ENCODE assay signal across 8 mouse cellular contexts in genomic region chr10:95562395-95562794, GRCm38 (mm10). TPM values are rescaled to one million over a fixed set of nuclear protein-coding genes. Genes with fewer than 3 reads are reported as not detected.
DNase-seq lines count a peak whose midpoint lies in the region; ATAC-seq and TF ChIP-seq lines count a peak whose summit lies in the region.

No protein-coding gene starts in this region.

- no peaks in the 10 kb centered on the region for H3K9me3 ChIP-seq in embryonic facial prominence, embryonic 13.5 days
- H3K9me3 ChIP-seq in intestine, embryonic 15.5 days, result no peaks in the 10 kb centered on the region
- no peaks in the 10 kb centered on the region for H3K9me3 ChIP-seq in neural tube, embryonic 13.5 days

- no peak for TF ChIP-seq POLR2A in lung, adult 2 months (IDR thresholded peaks at IDR 0.05; ENCODE audit: borderline replicate concordance, extremely low read depth, low read depth, low read length)

- peak overlapping the region; percentile 78 for H3K4me2 ChIP-seq in embryonic facial prominence, embryonic 13.5 days
- H3K4me2 ChIP-seq in intestine, embryonic 15.5 days (replicated peaks), result peak overlapping the region; percentile 72
- H3K4me2 ChIP-seq in neural tube, embryonic 13.5 days, result peak overlapping the region; percentile 93

- H3K27ac ChIP-seq in embryonic facial prominence, embryonic 13.5 days, result no peak overlapping the region; the same call in 1 of the 2 replicates
- H3K27ac ChIP-seq in intestine, embryonic 15.5 days, result 0 out of 2 replicates have a peak overlapping the region, but pooled peaks have one; percentile 90
- H3K27ac ChIP-seq in neural tube, embryonic 13.5 days (replicated peaks), result no peak overlapping the region

- 20% methylated on average over 8 of the region's 8 CpGs for WGBS in lung, adult 2 months
- WGBS in embryonic facial prominence, embryonic 13.5 days, result 8% methylated on average over 8 of the region's 8 CpGs
- 5% methylated on average over 8 of the region's 8 CpGs for WGBS in intestine, embryonic 15.5 days
- WGBS in neural tube, embryonic 13.5 days, result 6% methylated on average over 8 of the region's 8 CpGs

- peaks cover 13% of the 10 kb centered on the region for H3K4me1 ChIP-seq in lung, adult 2 months (ENCODE audit: control insufficient read depth, insufficient read depth, low read length)
- H3K4me1 ChIP-seq in embryonic facial prominence, embryonic 13.5 days, result peaks cover 42% of the 10 kb centered on the region
- H3K4me1 ChIP-seq in intestine, embryonic 15.5 days (replicated peaks), result peaks cover 22% of the 10 kb centered on the region
- H3K4me1 ChIP-seq in neural tube, embryonic 13.5 days (replicated peaks), result peaks cover 55% of the 10 kb centered on the region

- H3K4me3 ChIP-seq in lung, adult 2 months (replicated peaks; ENCODE audit: extremely low read depth, low read depth, low read length), result peak overlapping the region; percentile 78
- peak overlapping the region; percentile 93 for H3K4me3 ChIP-seq in embryonic facial prominence, embryonic 13.5 days
- peak overlapping the region; percentile 80 for H3K4me3 ChIP-seq in intestine, embryonic 15.5 days (replicated peaks)
- H3K4me3 ChIP-seq in neural tube, embryonic 13.5 days, result peak overlapping the region; percentile 91

- peaks cover 3% of the 10 kb centered on the region for H3K36me3 ChIP-seq in embryonic facial prominence, embryonic 13.5 days
- no peaks in the 10 kb centered on the region for H3K36me3 ChIP-seq in intestine, embryonic 15.5 days
- H3K36me3 ChIP-seq in neural tube, embryonic 13.5 days, result no peaks in the 10 kb centered on the region

- intact Hi-C loops in gastrocnemius, postnatal 36 days (cut with DNase I), result loop anchor here (5.0 kb wide), 1 partner anchor 115 kb away; no protein-coding TSS in a partner anchor

- TF ChIP-seq CTCF in lung, adult 2 months (IDR thresholded peaks at IDR 0.05; ENCODE audit: insufficient read depth, low read length), result no peak

- H3K9ac ChIP-seq in embryonic facial prominence, embryonic 13.5 days, result peak overlapping the region; percentile 97
- H3K9ac ChIP-seq in intestine, embryonic 15.5 days, result peak overlapping the region; percentile 92
- peak overlapping the region; percentile 97 for H3K9ac ChIP-seq in neural tube, embryonic 13.5 days

- no peak for ATAC-seq in embryonic facial prominence, embryonic 13.5 days (ENCODE audit: insufficient number of reproducible peaks, insufficient read depth, low FRiP score, low TSS enrichment, low read depth)
- ATAC-seq in intestine, embryonic 15.5 days, result no peak
- ATAC-seq in neural tube, embryonic 13.5 days (ENCODE audit: low read depth), result no peak

- DNase-seq in lung, adult 2 months, result no peak
- no peak for DNase-seq in lung, adult 18-20 months
- DNase-seq in frontal cortex, adult 2 months (ENCODE audit: extremely low spot score in 1 of 2, low spot score in 1 of 2), result no peak
- DNase-seq in frontal cortex, postnatal 14 days (ENCODE audit: low spot score in 2 of 2), result no peak
- no peak for DNase-seq in gastrocnemius, postnatal 36 days

- H3K27me3 ChIP-seq in embryonic facial prominence, embryonic 13.5 days, result no peaks in the 10 kb centered on the region
- no peaks in the 10 kb centered on the region for H3K27me3 ChIP-seq in intestine, embryonic 15.5 days (replicated peaks)
- H3K27me3 ChIP-seq in neural tube, embryonic 13.5 days, result no peaks in the 10 kb centered on the region

RNA-seq across cellular contexts. Expression of gene Nudt4, which starts 1.6 kb away (rescaled TPM):
- polyA plus RNA-seq in lung, adult 2 months (2012; rRNA removed), result 18.7 and 22.5 TPM in 2 replicates
- polyA plus RNA-seq in embryonic facial prominence, embryonic 13.5 days (2015; fragmentation: Nextera tagmentation; extraction: Ambion mirVana), result 84.9 and 85.7 TPM in 2 replicates
- 59.6 and 62.7 TPM in 2 replicates for polyA plus RNA-seq in intestine, embryonic 15.5 days (2015; fragmentation: Nextera tagmentation; extraction: Ambion mirVana)
- 94.1 and 101 TPM in 2 replicates for polyA plus RNA-seq in neural tube, embryonic 13.5 days (2015; fragmentation: Nextera tagmentation; extraction: Ambion mirVana)
- 83.8 and 87.2 TPM in 2 replicates for polyA plus RNA-seq in frontal cortex, adult 2 months (2012; rRNA removed)
- 100 to 1,000 TPM; 190 to 259 TPM for total RNA-seq in gastrocnemius, postnatal 36 days (2021)

RNA-seq across cellular contexts. Expression of gene Ube2n, which starts 47.5 kb away (rescaled TPM):
- 25.5 and 41.1 TPM in 2 replicates for polyA plus RNA-seq in lung, adult 2 months (2012; rRNA removed)
- 308 and 327 TPM in 2 replicates for polyA plus RNA-seq in embryonic facial prominence, embryonic 13.5 days (2015; fragmentation: Nextera tagmentation; extraction: Ambion mirVana)
- polyA plus RNA-seq in intestine, embryonic 15.5 days (2015; fragmentation: Nextera tagmentation; extraction: Ambion mirVana), result 299 and 308 TPM in 2 replicates
- 408 TPM in 2 replicates for polyA plus RNA-seq in neural tube, embryonic 13.5 days (2015; fragmentation: Nextera tagmentation; extraction: Ambion mirVana)
- polyA plus RNA-seq in frontal cortex, adult 2 months (2012; rRNA removed), result 165 and 182 TPM in 2 replicates
- total RNA-seq in gastrocnemius, postnatal 36 days (2021), result 10 to 100 TPM; 60.4 to 65.8 TPM
